Mouse (Mus musculus) urinary bladder, postnatal 14 days (tissue): ENCODE data around the gene Khdrbs2.
"Not testable (repeated sequence)": the region's sequence is repeated elsewhere in the genome, so short reads cannot be mapped to it uniquely, and the experiment has no call there.

Experiments used
- DNase-seq: peaks from one replicate; pipeline ENCODE4 v3.0.0; 2021; ENCODE audit warnings: low spot score

Khdrbs2 gene

DNA sequence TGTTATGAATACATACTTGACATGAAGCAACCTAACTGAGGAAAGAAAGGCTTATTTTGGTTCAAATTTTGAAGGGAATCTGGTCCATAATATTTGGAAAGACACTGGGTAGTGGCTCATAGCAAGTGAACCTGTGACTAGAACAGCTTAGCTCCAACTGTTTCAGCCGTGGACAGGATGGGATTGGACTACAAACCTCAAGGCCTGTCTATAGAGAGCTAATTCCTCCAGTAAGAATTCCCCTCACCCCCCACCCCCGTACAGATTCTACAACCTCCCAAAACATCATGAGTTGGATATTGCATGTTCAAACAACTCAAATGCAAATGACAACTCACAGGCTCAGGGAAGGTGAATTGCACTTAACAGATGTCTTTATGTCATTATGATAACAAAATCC lies 298.5 kb downstream of the Khdrbs2 start:
- no peak for DNase-seq

DNA sequence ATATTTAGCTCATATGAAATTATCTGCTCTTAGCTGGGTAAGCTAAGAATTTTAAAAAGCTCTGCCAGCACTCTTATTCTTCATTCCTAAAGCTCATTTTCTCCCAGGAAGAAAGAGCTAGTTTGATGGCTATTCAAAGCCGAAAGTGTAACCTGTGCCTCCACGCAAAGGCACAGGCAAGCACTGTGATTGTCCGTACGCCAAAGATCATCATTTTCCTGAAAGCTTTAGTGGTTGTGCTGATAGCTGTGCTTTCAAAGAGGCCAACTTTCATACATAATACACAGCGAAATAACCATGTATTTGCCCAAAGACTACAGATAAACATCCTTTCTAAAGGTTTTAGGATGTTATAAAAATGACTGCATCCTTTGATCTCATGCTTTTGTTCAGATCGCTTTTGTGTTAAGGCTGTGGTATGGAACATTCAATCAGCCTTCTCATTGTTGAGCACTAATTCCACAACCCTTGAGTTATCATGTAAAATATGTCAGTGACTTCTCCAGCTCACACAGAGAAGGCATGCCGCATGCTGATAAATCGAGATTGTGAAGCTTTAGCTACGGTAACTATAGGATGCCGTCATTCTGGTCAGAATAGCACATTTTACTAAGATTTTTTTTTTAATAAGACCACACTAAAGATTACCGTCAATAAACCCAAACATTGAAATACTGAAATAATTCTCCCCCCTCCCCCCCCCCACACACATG lies 299.1 kb downstream of the Khdrbs2 start:
- DNase-seq: no peak

DNA sequence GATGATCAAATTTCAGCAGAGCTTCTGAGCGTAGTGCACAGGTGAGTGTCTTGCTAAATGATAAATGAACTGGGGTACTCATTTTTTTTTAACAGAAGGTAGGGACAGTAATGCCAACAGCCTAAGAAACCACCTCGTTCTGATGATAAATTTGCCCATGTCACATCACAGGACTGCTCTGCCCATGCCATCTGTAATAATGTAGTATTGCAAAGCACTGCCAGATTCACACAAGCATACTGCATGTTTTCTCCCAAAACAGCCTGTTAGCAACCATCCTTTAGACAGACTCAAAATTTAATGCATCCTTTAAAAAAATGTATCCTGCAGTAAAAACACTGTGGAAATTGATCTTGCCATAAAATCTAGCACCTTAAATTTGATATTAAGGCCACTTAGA lies 315.4 kb downstream of the Khdrbs2 start:
- no peak for DNase-seq

DNA sequence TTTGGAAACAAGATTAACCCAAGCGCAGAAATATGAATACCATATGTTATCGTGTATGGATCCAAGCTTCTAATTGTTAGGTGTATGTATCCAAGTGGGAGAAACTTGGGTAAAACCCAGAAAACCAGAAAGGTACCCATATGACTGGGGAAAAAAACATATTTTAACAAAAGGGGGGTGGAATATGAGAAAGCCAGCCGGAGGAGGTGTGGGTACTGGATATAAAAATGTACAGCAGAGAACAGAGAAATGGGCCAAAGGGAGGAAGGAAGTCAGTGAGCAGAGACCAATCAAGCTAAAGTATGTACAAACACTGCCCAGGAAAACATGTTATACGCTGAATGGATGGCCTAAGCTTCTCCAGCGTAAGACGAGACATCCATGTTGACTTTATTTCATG lies 330.9 kb downstream of the Khdrbs2 start:
- DNase-seq: no peak

DNA sequence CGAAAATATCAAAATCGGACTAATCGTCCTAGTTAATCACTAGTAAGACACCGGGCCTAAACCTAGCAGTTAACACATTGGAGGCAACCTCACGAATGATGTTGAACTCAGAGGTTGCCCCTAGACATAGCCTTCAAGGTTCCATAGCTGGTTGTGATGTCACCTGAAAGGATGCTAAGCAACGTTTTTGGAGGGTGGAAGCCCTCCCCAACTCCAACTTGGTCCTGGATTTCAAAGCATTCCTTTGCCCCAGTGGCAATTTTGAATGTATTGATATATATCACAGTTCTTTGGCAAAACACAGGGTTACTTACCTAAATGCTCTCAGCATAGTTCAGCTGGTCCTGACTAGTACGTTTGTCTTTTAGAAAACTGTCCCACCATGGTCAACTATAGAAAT lies 374.7 kb downstream of the Khdrbs2 start, which contains the start of gene Gm5415:
Gene Gm5415, minus strand, starts transcription at position 101 of the 400 bp plus-strand sequence.
- DNase-seq: not testable (repeated sequence)

DNA sequence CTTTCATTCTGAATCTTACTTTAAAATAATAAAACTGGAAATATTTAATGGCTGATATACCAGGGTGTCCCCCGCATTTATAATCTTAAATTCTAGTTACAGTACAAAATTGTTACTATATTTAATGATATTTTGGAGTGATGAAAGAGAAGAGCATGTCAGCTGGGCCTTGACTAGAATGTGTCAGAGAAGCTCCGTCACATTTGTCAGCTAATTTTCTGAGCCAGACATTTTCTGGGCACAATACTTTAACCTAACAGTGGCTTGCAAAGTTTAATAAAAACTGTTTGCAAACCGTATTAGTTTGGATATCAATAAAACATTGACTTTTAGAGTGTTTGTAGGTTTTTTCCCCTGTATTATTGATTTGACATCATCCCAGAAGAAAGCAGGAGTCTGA lies 380.9 kb downstream of the Khdrbs2 start:
- no peak for DNase-seq

DNA sequence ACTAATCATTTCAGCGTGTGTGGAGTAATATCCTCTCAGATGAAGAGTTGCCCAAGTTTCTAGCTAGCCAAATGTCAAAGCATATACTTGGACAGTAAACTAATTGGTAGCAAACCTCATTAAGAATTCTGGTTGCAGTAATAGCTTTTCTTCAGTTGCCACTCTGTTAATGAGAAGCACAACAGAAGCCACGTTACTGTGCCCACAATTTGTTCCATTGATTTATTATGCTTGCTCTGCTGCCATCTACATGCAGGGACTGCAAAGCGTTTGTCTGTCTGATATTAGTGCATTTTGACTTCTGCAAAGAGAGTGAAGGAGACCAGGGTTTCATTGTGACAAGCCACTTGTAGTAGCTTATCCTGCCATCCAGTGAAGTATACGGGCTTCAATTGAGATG lies 381.4 kb downstream of the Khdrbs2 start:
- no peak for DNase-seq

DNA sequence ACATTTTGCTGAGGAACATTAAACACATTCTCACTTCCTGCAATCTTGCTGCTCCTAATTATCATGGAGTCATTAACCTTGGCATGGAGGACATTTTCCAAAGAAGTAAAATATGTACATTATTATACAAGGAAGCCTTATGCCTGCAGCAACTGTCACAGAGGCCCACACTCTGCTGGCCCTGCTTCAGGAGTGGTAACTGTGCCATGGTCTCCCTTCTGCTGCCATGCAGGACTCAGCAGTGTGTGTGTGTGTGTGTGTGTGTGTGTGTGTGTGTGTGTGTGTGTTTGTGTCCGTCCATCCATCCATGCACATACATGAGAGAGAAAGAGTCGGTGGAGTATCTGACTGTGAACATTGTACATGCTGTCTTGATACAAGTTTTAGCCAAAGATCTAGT lies 396.4 kb downstream of the Khdrbs2 start:
- DNase-seq: no peak

DNA sequence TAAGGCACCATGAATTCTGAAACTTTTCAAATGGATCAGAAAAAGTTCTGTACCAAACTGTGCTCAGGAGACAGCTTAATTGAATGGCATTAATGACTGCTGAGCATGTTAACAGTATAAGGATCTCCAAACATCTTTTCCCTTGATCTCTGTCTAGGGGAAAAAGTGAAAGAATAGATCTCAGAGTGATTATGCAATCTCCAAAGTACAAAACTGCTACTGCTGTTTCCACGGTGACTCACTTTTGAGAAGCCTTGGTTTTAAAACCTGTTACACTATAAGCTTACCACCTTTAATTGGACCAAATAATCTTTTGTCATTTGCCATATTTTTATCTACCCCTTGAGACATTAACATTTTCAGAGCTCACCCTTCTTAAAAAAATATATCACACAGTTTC lies 453.5 kb downstream of the Khdrbs2 start:
- DNase-seq: no peak

DNA sequence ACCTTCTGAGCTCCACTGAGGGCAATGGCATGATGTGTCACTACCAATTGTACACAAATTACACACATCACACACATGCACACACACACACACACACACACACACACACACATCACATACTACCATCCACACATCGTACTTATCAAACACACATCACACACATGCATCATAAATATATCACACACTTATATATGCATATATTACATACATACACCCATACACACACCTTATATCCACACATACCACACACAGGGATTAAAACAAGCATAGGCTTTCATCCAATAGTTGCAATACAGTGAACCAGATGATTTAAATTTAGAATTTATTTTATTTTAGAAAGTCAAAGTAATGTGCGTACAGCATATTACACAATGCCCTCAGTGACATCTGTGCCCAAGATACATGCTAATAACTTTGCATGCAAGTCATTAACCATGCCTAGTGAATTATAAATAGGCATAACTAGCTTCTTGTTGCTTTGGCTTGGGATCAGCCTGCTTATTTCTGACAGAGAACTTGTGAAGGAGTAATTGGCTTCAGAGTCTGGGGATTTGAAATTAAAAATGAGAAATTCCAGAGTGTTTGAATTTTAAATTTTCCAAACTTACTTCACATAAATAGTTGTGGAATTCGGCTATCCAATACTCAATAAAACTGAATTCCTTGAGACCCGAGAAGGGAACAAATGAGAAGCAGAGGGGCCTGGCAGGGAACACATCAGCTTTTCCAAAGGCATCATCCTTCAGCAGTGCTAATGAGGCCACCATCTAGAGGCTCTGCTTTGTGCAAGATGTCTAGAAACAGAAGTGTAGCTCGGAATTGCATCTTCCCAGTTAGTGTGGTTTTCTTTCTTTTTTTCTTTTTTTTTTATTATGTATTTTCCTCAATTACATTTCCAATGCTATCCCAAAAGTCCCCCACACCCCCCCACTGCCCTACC lies 460.2 kb downstream of the Khdrbs2 start:
- no peak for DNase-seq

DNA sequence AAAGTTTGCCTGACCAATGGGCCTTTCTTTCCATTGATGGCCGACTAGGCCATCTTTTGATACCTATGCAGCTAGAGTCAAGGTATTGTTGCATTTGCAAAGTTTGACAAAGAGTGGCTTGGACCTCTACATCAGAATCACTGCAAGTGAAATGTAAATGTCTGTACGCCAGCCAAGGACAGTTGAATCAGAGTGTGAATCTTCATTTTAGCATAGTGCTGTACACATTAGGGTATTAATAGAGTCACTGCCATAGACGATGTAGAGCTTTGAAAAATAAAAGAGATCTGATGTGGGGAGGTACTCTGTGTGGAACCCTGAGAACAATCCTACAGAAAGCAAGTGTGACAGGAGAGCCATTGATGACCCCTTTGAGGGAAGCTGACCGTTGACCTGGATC lies 460.9 kb downstream of the Khdrbs2 start:
- DNase-seq: no peak

DNA sequence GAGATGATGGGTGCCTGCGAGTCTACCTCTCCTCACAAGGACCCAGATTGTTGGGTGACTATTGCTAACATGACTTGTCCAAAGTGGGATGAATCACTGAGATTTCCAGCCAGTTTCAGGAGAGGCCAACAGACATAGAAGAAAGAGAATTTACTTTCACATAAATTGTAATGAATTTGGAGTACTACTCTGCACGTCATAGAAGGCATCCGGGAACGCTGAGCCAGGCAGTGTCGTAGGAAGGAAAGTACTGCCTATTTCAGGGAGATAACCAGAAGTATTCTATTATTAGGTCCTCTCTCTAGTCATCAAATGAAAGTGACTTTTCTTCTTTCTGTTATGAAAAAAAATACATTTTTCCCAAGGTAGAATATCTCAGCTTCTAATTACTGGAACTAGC lies 466.6 kb downstream of the Khdrbs2 start:
- DNase-seq: no peak

DNA sequence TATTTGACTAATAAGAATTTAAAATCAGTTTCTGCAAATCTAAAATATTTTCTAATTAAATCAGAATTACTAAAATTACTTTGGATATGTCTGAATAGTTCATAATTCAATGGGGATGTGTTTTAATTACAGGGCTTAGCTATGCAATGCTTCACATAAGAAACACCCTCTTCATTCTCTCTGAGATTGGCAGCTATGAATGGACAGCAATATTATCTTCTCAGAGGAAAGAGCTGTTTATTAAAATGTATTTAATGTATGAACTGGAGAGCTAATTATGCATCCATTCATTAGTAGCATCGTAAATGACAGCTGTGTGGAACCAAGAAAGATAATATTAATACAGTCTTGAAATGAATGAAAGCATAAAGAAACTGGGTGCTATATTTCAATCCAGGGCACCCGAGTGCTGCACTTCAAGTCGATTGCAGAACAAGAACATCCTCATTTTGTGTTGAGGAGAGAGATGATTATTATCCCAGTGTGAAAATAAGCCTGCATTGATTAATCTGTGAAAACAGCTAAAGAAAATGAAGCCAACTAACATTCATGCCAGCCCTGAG lies 477.2 kb downstream of the Khdrbs2 start:
- DNase-seq: no peak

DNA sequence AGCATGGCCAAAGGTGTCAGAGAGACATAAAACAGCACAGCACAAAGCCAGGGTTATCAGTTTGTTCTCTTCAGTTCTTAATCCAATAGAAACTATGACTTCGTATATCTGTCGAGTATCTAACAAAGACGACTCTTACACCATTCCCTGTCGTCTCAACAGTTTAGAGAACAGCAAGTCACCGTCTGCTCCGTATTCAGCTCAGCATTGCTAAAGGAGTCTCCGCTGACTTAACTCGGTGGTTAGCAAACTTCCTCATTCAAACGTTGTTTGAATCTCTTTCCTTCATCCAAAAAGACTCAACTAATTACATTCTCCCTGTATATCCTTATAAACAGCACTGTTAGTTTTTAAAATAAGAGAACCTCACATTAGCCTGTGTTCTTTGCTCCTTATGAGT lies 521.3 kb downstream of the Khdrbs2 start:
- no peak for DNase-seq

DNA sequence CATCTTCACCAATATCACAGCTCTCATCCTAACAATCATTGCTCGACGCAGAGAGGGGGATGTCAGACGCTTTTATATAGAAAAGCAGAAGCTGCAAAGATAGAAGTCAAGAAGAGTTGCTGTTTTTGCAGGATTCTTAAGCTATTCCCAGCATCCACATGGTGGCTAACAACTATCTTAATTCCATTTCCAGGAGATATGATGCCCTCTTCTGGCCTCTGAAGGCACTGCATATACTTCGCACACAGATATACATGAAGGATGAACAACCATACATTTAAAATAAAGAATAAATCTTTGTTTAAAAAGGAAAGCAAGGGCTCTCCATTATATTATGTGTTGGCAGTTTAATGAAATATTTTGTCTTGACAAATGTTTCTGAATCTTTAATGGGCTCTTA lies 527.6 kb downstream of the Khdrbs2 start:
- DNase-seq: no peak

DNA sequence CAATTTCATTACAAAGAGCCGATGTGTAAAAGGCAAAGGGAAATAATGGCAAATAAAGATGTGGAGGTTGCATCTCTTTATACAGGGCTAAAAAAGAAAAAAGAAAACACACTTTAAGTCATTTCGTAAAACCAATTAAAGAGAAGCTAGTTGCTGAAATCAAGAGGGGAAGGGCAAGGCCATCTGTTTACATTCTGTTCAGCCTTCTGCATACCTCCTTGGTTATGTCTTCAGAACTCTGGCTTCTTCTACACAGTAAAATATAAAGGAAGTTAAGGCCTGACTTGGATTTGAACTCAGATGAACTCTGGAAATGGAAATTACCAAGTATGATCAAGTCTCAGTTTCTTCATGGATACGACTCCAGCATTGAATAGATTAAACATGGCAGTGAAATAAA lies 528.8 kb downstream of the Khdrbs2 start:
- DNase-seq: no peak
